Mouse (Mus musculus): ENCODE measurements around the gene Ceacam18. TPM values are rescaled to one million over a fixed set of nuclear protein-coding genes. Genes with fewer than 3 reads are reported as not detected.

The Ceacam18 gene
- polyA plus RNA-seq, 1 experiment from 2014 or later = not detected

DNA sequence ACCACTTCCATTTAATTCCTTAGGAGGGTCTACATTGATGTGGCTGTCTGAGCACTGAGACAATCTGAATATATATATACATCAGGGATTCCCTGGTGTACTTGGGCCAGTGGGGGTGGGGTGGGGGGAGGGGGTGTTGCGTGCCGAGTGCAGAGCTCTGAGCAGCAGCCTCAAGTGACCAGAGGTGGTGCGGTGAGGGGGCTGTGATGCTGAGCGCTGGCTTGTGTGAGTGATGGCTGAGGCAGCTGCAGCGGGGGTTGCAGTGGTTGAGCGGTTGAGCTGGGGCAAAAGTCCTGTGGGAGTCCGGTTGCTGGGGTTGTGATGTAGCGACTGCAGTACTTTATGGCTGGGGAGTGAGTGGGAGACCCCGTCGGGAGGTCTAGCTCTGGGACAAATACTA is 10.7 kb upstream of the Ceacam18 start:
- H3K4me2 ChIP-seq = no peak overlapping the region
- H3K27ac ChIP-seq (ENCODE audit: low read depth, low read length) = no peak overlapping the region
- H3K4me3 ChIP-seq (ENCODE audit: low read depth, low read length) = no peak overlapping the region
- H3K36me3 ChIP-seq (ENCODE audit: control insufficient read depth, insufficient read depth, low read length) = no peaks in the 10 kb centered on the region
- DNase-seq (ENCODE audit: low spot score) (no peak), ATAC-seq (replicated peaks; ENCODE audit: low FRiP score) (no peak)
- WGBS = 24% methylated on average over 10 of the region's 10 CpGs
- no peak overlapping the region for H3K9ac ChIP-seq (ENCODE audit: low read depth, low read length)
- no peaks in the 10 kb centered on the region for H3K9me3 ChIP-seq (ENCODE audit: control insufficient read depth, low read length)
- no peaks in the 10 kb centered on the region for H3K4me1 ChIP-seq (replicated peaks; ENCODE audit: control insufficient read depth, insufficient read depth, low read length)
- H3K27me3 ChIP-seq (replicated peaks; ENCODE audit: control insufficient read depth, insufficient read depth, low read length) = no peaks in the 10 kb centered on the region

DNA sequence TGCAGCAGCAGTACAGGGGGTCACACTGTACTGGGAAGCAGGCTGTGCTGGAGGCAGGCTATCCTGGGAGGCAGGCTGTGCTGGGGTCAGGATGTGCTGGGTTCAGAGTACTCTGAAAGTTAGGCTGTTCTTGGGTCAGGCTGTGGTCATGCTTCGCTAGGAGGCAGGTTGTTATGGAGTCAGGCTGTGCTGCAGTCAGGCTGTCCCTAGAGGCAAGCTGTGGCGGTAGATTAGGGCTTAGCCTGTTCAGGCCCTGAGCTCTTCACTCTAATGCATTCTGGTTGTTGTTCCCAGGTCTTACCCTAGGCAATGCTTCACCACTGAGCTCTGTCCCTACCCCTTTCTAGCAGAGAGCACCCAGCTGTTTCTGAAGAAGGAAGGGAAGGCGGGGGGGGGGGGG is 9.4 kb upstream of the Ceacam18 start:
- Histone ChIP-seq H3K27me3 (replicated peaks; ENCODE audit: control insufficient read depth, insufficient read depth, low read length) (no peaks in the 10 kb centered on the region), H3K4me3 (ENCODE audit: low read depth, low read length) (no peak overlapping the region), H3K27ac (ENCODE audit: low read depth, low read length) (no peak overlapping the region), H3K4me1 (replicated peaks; ENCODE audit: control insufficient read depth, insufficient read depth, low read length) (no peaks in the 10 kb centered on the region), H3K4me2 (no peak overlapping the region), H3K9me3 (ENCODE audit: control insufficient read depth, low read length) (no peaks in the 10 kb centered on the region), H3K36me3 (ENCODE audit: control insufficient read depth, insufficient read depth, low read length) (no peaks in the 10 kb centered on the region), H3K9ac (ENCODE audit: low read depth, low read length) (no peak overlapping the region)
- 83% methylated on average over 3 of the region's 3 CpGs for WGBS
- DNase-seq (ENCODE audit: low spot score) = no peak
- ATAC-seq (replicated peaks; ENCODE audit: low FRiP score) = no peak

DNA sequence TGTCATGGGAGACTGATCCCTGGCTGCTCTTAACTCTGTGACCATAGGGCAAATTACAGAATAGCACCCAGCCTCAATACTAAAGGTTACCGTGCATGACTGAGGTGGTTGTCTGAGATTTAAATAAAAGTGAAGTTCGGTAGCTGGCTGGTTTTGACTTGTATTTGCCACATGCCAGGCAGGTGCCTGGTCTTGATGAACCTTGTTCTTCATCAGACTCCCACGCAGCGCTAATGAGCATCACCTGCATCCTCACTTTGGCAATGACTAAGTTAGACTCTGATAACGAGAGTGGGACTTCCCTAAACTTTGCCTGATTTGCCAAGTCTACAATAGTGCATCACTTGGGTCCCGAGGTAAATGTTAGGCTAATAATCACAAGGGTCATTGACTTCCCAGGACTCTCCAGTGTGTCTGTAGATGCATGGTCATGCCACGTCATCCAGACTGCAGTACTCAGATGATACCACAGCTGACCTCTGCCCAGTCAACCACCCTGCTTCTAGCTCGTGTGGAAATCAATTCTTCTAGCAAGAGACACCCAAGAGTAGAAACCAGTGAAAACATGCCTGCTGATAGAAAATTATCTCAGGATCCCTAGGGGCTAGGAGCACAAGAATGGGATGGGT is 8.6 kb upstream of the Ceacam18 start:
- Histone ChIP-seq H3K4me1 (replicated peaks; ENCODE audit: control insufficient read depth, insufficient read depth, low read length) (no peaks in the 10 kb centered on the region), H3K27me3 (replicated peaks; ENCODE audit: control insufficient read depth, insufficient read depth, low read length) (no peaks in the 10 kb centered on the region), H3K9me3 (ENCODE audit: control insufficient read depth, low read length) (no peaks in the 10 kb centered on the region), H3K4me3 (ENCODE audit: low read depth, low read length) (no peak overlapping the region), H3K36me3 (ENCODE audit: control insufficient read depth, insufficient read depth, low read length) (no peaks in the 10 kb centered on the region), H3K9ac (ENCODE audit: low read depth, low read length) (no peak overlapping the region), H3K4me2 (no peak overlapping the region), H3K27ac (ENCODE audit: low read depth, low read length) (no peak overlapping the region)
- 70% methylated on average over 8 of the region's 8 CpGs for WGBS
- DNase-seq (ENCODE audit: low spot score) = no peak
- no peak for ATAC-seq (replicated peaks; ENCODE audit: low FRiP score)

DNA sequence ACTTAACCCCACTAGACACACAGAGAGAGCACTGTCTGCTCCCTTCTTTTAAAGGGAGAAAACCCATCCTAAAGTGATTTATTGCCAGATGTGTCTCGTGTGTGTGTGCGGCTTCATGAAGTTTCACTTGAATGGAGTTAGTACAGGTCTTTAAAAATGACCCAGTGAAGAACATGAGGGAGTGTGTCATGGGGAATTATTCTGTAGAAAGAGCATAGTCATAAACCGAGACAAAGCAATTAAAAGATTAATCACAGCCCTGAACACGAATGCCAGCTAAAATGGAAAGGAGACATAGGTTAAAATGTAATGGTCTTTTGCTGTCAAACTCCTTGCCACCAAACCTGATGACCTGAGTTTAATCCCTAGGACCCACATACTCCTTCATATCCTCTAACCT is 567 bp upstream of the Ceacam18 start:
- Histone ChIP-seq H3K4me3 (ENCODE audit: low read depth, low read length) (no peak overlapping the region), H3K36me3 (ENCODE audit: control insufficient read depth, insufficient read depth, low read length) (no peaks in the 10 kb centered on the region), H3K27me3 (replicated peaks; ENCODE audit: control insufficient read depth, insufficient read depth, low read length) (no peaks in the 10 kb centered on the region), H3K4me2 (no peak overlapping the region), H3K9me3 (ENCODE audit: control insufficient read depth, low read length) (no peaks in the 10 kb centered on the region), H3K4me1 (replicated peaks; ENCODE audit: control insufficient read depth, insufficient read depth, low read length) (no peaks in the 10 kb centered on the region), H3K9ac (ENCODE audit: low read depth, low read length) (no peak overlapping the region), H3K27ac (ENCODE audit: low read depth, low read length) (no peak overlapping the region)
- 78% methylated on average over 4 of the region's 4 CpGs for WGBS
- DNase-seq (ENCODE audit: low spot score) (no peak), ATAC-seq (replicated peaks; ENCODE audit: low FRiP score) (no peak)

DNA sequence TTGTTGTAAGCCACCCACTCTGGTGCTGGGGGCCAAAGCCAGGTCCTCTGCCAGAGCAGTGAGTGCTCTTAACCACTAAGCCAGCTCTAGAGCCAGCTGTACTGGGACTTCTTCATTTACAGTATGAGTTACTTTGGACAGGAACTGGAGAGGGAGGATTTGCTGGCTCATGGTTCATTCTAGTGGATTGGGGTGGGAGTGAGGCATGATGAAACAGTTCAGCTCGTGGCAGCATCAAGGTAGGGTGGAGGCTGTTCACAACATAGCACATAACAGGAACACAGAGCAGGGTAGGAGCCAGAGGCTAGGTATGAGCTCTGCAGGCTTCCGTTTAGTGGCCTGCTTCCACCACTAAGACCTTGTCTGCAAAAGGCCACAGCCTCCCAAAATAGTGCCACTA is 1.7 kb downstream of the Ceacam18 start:
- ATAC-seq (replicated peaks; ENCODE audit: low FRiP score) = no peak
- H3K9ac ChIP-seq (ENCODE audit: low read depth, low read length) = no peak overlapping the region
- no peak overlapping the region for H3K4me3 ChIP-seq (ENCODE audit: low read depth, low read length)
- H3K4me1 ChIP-seq (replicated peaks; ENCODE audit: control insufficient read depth, insufficient read depth, low read length) = no peaks in the 10 kb centered on the region
- H3K27me3 ChIP-seq (replicated peaks; ENCODE audit: control insufficient read depth, insufficient read depth, low read length) = no peaks in the 10 kb centered on the region
- 54% methylated on average over 2 of the region's 2 CpGs for WGBS
- H3K4me2 ChIP-seq = no peak overlapping the region
- H3K9me3 ChIP-seq (ENCODE audit: control insufficient read depth, low read length) = no peaks in the 10 kb centered on the region
- H3K36me3 ChIP-seq (ENCODE audit: control insufficient read depth, insufficient read depth, low read length) = no peaks in the 10 kb centered on the region
- no peak for DNase-seq (ENCODE audit: low spot score)
- H3K27ac ChIP-seq (ENCODE audit: low read depth, low read length) = no peak overlapping the region

DNA sequence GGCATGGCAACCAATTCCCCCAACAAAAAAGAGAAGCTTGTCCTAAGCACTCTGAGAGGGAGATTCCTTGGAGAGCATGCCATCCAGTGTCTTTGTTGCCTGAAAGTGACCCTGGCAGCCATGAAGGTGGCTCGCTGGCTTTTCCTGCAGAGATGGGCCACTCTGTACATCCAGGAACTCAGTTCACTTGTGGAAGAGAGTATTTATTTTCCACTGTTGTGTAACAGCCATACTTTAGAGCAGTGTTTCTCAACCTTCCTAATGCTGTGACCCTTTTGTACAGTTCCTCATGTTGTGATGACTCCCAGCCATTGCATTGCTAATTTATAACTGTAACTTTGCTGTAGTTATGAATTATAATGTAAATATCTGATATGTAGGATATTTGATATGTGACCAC is 2.6 kb downstream of the Ceacam18 start:
- H3K27me3 ChIP-seq (replicated peaks; ENCODE audit: control insufficient read depth, insufficient read depth, low read length) = no peaks in the 10 kb centered on the region
- H3K4me1 ChIP-seq (replicated peaks; ENCODE audit: control insufficient read depth, insufficient read depth, low read length) = no peaks in the 10 kb centered on the region
- DNase-seq (ENCODE audit: low spot score) = no peak
- no peak overlapping the region for H3K4me3 ChIP-seq (ENCODE audit: low read depth, low read length)
- no peak overlapping the region for H3K9ac ChIP-seq (ENCODE audit: low read depth, low read length)
- no peak overlapping the region for H3K4me2 ChIP-seq
- no peaks in the 10 kb centered on the region for H3K36me3 ChIP-seq (ENCODE audit: control insufficient read depth, insufficient read depth, low read length)
- H3K27ac ChIP-seq (ENCODE audit: low read depth, low read length) = no peak overlapping the region
- no peak for ATAC-seq (replicated peaks; ENCODE audit: low FRiP score)
- H3K9me3 ChIP-seq (ENCODE audit: control insufficient read depth, low read length) = no peaks in the 10 kb centered on the region
- 60% methylated on average over 1 of the region's 1 CpGs for WGBS

DNA sequence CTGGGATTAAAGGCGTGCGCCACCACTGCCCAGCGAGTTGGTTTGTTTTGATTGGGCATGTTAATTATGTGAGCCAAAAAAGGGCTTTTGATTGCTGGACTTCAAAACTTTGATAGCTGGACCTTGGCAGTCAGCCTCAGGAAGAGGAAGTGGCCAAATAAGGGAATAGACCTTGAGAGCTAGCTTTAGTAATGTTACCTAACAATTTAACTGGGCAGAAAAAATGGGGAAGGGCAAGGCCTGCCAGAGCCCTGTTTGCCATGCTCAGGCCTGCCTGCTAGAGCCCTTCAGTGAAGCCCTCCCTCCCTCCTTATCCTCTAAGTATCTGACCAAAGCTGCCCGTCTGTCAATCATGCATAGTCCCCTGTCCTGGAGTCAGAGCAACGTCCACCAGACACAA is 8.1 kb downstream of the Ceacam18 start:
- WGBS = 65% methylated on average over 5 of the region's 5 CpGs
- Histone ChIP-seq H3K9me3 (ENCODE audit: control insufficient read depth, low read length) (no peaks in the 10 kb centered on the region), H3K27ac (ENCODE audit: low read depth, low read length) (no peak overlapping the region)

DNA sequence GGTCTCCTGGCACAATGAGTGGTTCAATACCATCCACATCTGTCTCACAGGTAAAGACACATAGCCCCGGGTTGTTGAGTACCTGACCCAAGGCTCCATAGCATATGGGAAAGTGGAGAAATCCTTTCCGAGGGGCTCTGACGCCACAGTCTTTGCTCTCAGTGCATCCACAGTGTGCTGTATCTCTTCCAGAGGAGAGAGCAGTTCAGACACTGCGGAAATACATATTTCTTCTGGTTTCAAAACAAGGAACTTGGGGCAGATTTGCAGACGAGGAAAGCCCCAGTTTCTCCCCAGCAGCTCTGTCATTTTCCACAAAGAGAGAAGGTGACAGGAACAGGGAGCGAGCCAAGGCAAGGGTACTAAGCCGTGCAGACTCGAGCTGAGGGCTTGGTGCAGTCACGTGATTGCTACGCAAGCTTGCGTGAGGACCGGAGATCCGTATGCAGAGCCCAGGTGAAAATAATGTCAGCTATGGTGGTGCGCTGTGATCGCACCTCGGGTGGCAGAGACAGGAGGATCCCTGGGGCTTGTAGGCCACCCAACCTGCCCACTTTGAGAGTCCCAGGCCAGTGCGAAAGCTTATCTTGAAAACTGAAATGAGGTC is 8.6 kb downstream of the Ceacam18 start:
- Histone ChIP-seq H3K4me1 (replicated peaks; ENCODE audit: control insufficient read depth, insufficient read depth, low read length) (no peaks in the 10 kb centered on the region), H3K27ac (ENCODE audit: low read depth, low read length) (no peak overlapping the region), H3K4me2 (no peak overlapping the region), H3K36me3 (ENCODE audit: control insufficient read depth, insufficient read depth, low read length) (no peaks in the 10 kb centered on the region), H3K9me3 (ENCODE audit: control insufficient read depth, low read length) (no peaks in the 10 kb centered on the region), H3K27me3 (replicated peaks; ENCODE audit: control insufficient read depth, insufficient read depth, low read length) (no peaks in the 10 kb centered on the region), H3K9ac (ENCODE audit: low read depth, low read length) (no peak overlapping the region), H3K4me3 (ENCODE audit: low read depth, low read length) (no peak overlapping the region)
- WGBS = 60% methylated on average over 17 of the region's 17 CpGs
- no peak for DNase-seq (ENCODE audit: low spot score)
- no peak for ATAC-seq (replicated peaks; ENCODE audit: low FRiP score)

More for the DNA sequence above, 8.1 kb downstream of the Ceacam18 start:
- Histone ChIP-seq H3K36me3 (ENCODE audit: control insufficient read depth, insufficient read depth, low read length) (no peaks in the 10 kb centered on the region), H3K9ac (ENCODE audit: low read depth, low read length) (no peak overlapping the region), H3K4me1 (replicated peaks; ENCODE audit: control insufficient read depth, insufficient read depth, low read length) (no peaks in the 10 kb centered on the region), H3K4me3 (ENCODE audit: low read depth, low read length) (no peak overlapping the region), H3K27me3 (replicated peaks; ENCODE audit: control insufficient read depth, insufficient read depth, low read length) (no peaks in the 10 kb centered on the region), H3K4me2 (no peak overlapping the region)
- ATAC-seq (replicated peaks; ENCODE audit: low FRiP score) (no peak), DNase-seq (ENCODE audit: low spot score) (no peak)

DNA sequence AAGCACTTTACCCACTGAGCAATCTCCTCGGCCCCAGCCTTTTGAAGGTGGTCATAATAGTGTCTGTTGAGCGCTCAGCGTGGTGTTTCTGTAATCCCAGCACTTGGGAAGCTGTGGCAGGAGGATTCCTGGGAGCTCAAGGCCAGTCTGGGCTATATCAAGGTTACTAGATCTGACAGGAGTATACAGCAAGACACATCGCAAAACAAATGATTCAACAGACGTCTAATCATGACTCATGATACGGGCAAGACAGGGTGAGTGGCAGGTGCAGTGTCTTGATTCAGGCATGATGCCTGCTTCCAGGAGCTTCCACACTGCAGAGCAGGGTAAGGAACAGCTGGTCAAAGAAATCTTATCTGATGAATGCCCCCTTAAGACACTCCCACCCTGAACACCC is 18.2 kb downstream of the Ceacam18 start:
- WGBS = 84% methylated on average over 6 of the region's 6 CpGs
- no peaks in the 10 kb centered on the region for H3K27me3 ChIP-seq (replicated peaks; ENCODE audit: control insufficient read depth, insufficient read depth, low read length)
- H3K4me1 ChIP-seq (replicated peaks; ENCODE audit: control insufficient read depth, insufficient read depth, low read length) = no peaks in the 10 kb centered on the region
- DNase-seq (ENCODE audit: low spot score) (no peak), ATAC-seq (replicated peaks; ENCODE audit: low FRiP score) (no peak)
- no peak overlapping the region for H3K9ac ChIP-seq (ENCODE audit: low read depth, low read length)
- H3K9me3 ChIP-seq (ENCODE audit: control insufficient read depth, low read length) = no peaks in the 10 kb centered on the region
- no peak overlapping the region for H3K27ac ChIP-seq (ENCODE audit: low read depth, low read length)
- no peak overlapping the region for H3K4me3 ChIP-seq (ENCODE audit: low read depth, low read length)
- H3K36me3 ChIP-seq (ENCODE audit: control insufficient read depth, insufficient read depth, low read length) = no peaks in the 10 kb centered on the region
- H3K4me2 ChIP-seq = no peak overlapping the region

Measured in liver, embryonic 11.5 days (tissue).